Mouse (Mus musculus): ENCODE results near the gene Gm6993. TPM values are rescaled to one million over a fixed set of nuclear protein-coding genes. Genes with fewer than 3 reads are reported as not detected.

The Gm6993 gene
- polyA plus RNA-seq, 1 experiment from 2014 or later: not detected

- ATAC-seq (ENCODE audit: low FRiP score, low TSS enrichment) (no peak), DNase-seq (ENCODE audit: low spot score) (no peak)
- no peaks in the 10 kb centered on the region for H3K36me3 ChIP-seq (ENCODE audit: control insufficient read depth, insufficient read depth, low read length)
- H3K4me3 ChIP-seq (ENCODE audit: low read depth, low read length): no peak overlapping the region
- H3K9me3 ChIP-seq (ENCODE audit: control insufficient read depth, low read length): no peaks in the 10 kb centered on the region
- no peaks in the 10 kb centered on the region for H3K4me1 ChIP-seq (replicated peaks; ENCODE audit: control insufficient read depth, insufficient read depth)
- TF ChIP-seq EP300 (optimal IDR thresholded peaks at IDR 0.05) (no peak), CTCF (IDR thresholded peaks at IDR 0.05; ENCODE audit: low read depth) (no peak)
- no peak overlapping the region for H3K9ac ChIP-seq (ENCODE audit: low read length)
- 44% methylated on average over 10 of the region's 10 CpGs for WGBS
- H3K27ac ChIP-seq (replicated peaks): no peak overlapping the region
- H3K27me3 ChIP-seq (ENCODE audit: control insufficient read depth, insufficient read depth, low read length): no peaks in the 10 kb centered on the region
- no peak overlapping the region for H3K4me2 ChIP-seq (replicated peaks; ENCODE audit: low read depth)
Observed at GRCm38 (mm10) chr12:31205983-31206633, 34.5 kb upstream of the Gm6993 start.

GRCm38 (mm10) chr12:31208766-31209165 lies 31.8 kb upstream of the Gm6993 start:
- no peak overlapping the region for H3K27ac ChIP-seq (replicated peaks)
- H3K27me3 ChIP-seq (ENCODE audit: control insufficient read depth, insufficient read depth, low read length): no peaks in the 10 kb centered on the region

GRCm38 (mm10) chr12:31209377-31209805 lies 31.2 kb upstream of the Gm6993 start:
- Histone ChIP-seq H3K36me3 (ENCODE audit: control insufficient read depth, insufficient read depth, low read length) (no peaks in the 10 kb centered on the region), H3K27me3 (ENCODE audit: control insufficient read depth, insufficient read depth, low read length) (no peaks in the 10 kb centered on the region), H3K9me3 (ENCODE audit: control insufficient read depth, low read length) (no peaks in the 10 kb centered on the region), H3K4me2 (replicated peaks; ENCODE audit: low read depth) (no peak overlapping the region), H3K4me3 (ENCODE audit: low read depth, low read length) (no peak overlapping the region), H3K9ac (ENCODE audit: low read length) (no peak overlapping the region), H3K27ac (replicated peaks) (no peak overlapping the region), H3K4me1 (replicated peaks; ENCODE audit: control insufficient read depth, insufficient read depth) (no peaks in the 10 kb centered on the region)
- ATAC-seq (ENCODE audit: low FRiP score, low TSS enrichment): no peak
- DNase-seq (ENCODE audit: low spot score): no peak
- 62% methylated on average over 5 of the region's 5 CpGs for WGBS
- no peak for TF ChIP-seq CTCF (IDR thresholded peaks at IDR 0.05; ENCODE audit: low read depth)

More at GRCm38 (mm10) chr12:31208766-31209165, 31.8 kb upstream of the Gm6993 start:
- H3K4me3 ChIP-seq (ENCODE audit: low read depth, low read length): no peak overlapping the region
- no peaks in the 10 kb centered on the region for H3K9me3 ChIP-seq (ENCODE audit: control insufficient read depth, low read length)
- DNase-seq (ENCODE audit: low spot score) (no peak), ATAC-seq (ENCODE audit: low FRiP score, low TSS enrichment) (no peak)
- H3K4me1 ChIP-seq (replicated peaks; ENCODE audit: control insufficient read depth, insufficient read depth): no peaks in the 10 kb centered on the region
- no peak overlapping the region for H3K9ac ChIP-seq (ENCODE audit: low read length)
- H3K36me3 ChIP-seq (ENCODE audit: control insufficient read depth, insufficient read depth, low read length): no peaks in the 10 kb centered on the region
- H3K4me2 ChIP-seq (replicated peaks; ENCODE audit: low read depth): no peak overlapping the region
- WGBS: 67% methylated on average over 6 of the region's 6 CpGs
- TF ChIP-seq EP300 (optimal IDR thresholded peaks at IDR 0.05) (no peak), CTCF (IDR thresholded peaks at IDR 0.05; ENCODE audit: low read depth) (no peak)

GRCm38 (mm10) chr12:31213556-31213955 lies 27.0 kb upstream of the Gm6993 start:
- H3K36me3 ChIP-seq (ENCODE audit: control insufficient read depth, insufficient read depth, low read length): no peaks in the 10 kb centered on the region
- WGBS: 35% methylated on average over 7 of the region's 7 CpGs
- TF ChIP-seq CTCF (IDR thresholded peaks at IDR 0.05; ENCODE audit: low read depth): no peak
- TF ChIP-seq EP300 (optimal IDR thresholded peaks at IDR 0.05): no peak
- no peak overlapping the region for H3K9ac ChIP-seq (ENCODE audit: low read length)
- H3K4me3 ChIP-seq (ENCODE audit: low read depth, low read length): no peak overlapping the region
- H3K27me3 ChIP-seq (ENCODE audit: control insufficient read depth, insufficient read depth, low read length): no peaks in the 10 kb centered on the region
- no peak overlapping the region for H3K27ac ChIP-seq (replicated peaks)
- peak; percentile 70 for DNase-seq (ENCODE audit: low spot score)
- H3K4me1 ChIP-seq (replicated peaks; ENCODE audit: control insufficient read depth, insufficient read depth): no peaks in the 10 kb centered on the region
- no peak overlapping the region for H3K4me2 ChIP-seq (replicated peaks; ENCODE audit: low read depth)
- no peaks in the 10 kb centered on the region for H3K9me3 ChIP-seq (ENCODE audit: control insufficient read depth, low read length)
- peak; percentile 63 for ATAC-seq (ENCODE audit: low FRiP score, low TSS enrichment)

DNA sequence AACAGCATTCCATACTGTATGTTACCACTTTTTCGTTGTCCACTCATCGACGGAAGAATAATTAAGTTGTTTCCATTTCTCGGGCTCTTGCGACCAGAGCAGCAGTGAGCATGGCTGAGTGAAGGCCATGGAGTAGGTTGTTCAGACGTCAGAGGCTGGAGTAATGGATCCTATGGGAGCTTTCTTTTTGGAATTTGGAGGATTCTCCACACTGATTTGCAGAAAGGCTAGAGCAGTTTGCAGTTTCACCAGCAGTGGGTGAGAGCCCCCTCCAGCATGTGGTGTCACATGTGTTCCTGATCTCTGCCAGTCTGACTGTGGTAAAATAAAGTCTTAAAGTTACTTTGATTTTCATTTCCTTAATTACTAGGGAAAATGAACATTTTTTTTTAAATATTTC lies 25.6 kb upstream of the Gm6993 start:
- TF ChIP-seq CTCF (IDR thresholded peaks at IDR 0.05; ENCODE audit: low read depth) (no peak), EP300 (optimal IDR thresholded peaks at IDR 0.05) (no peak)
- 54% methylated on average over 6 of the region's 6 CpGs for WGBS
- no peak for DNase-seq (ENCODE audit: low spot score)
- H3K27me3 ChIP-seq (ENCODE audit: control insufficient read depth, insufficient read depth, low read length): no peaks in the 10 kb centered on the region
- no peaks in the 10 kb centered on the region for H3K4me1 ChIP-seq (replicated peaks; ENCODE audit: control insufficient read depth, insufficient read depth)
- no peak overlapping the region for H3K9ac ChIP-seq (ENCODE audit: low read length)
- H3K4me3 ChIP-seq (ENCODE audit: low read depth, low read length): no peak overlapping the region
- H3K4me2 ChIP-seq (replicated peaks; ENCODE audit: low read depth): no peak overlapping the region
- no peaks in the 10 kb centered on the region for H3K36me3 ChIP-seq (ENCODE audit: control insufficient read depth, insufficient read depth, low read length)
- no peak overlapping the region for H3K27ac ChIP-seq (replicated peaks)
- no peaks in the 10 kb centered on the region for H3K9me3 ChIP-seq (ENCODE audit: control insufficient read depth, low read length)
- ATAC-seq (ENCODE audit: low FRiP score, low TSS enrichment): no peak

GRCm38 (mm10) chr12:31217232-31217631 lies 23.3 kb upstream of the Gm6993 start:
- no peak overlapping the region for H3K4me2 ChIP-seq (replicated peaks; ENCODE audit: low read depth)
- DNase-seq (ENCODE audit: low spot score) (no peak), ATAC-seq (ENCODE audit: low FRiP score, low TSS enrichment) (no peak)
- no peak overlapping the region for H3K4me3 ChIP-seq (ENCODE audit: low read depth, low read length)
- no peaks in the 10 kb centered on the region for H3K9me3 ChIP-seq (ENCODE audit: control insufficient read depth, low read length)
- TF ChIP-seq EP300 (optimal IDR thresholded peaks at IDR 0.05): no peak
- TF ChIP-seq CTCF (IDR thresholded peaks at IDR 0.05; ENCODE audit: low read depth): no peak
- H3K36me3 ChIP-seq (ENCODE audit: control insufficient read depth, insufficient read depth, low read length): no peaks in the 10 kb centered on the region
- no peaks in the 10 kb centered on the region for H3K27me3 ChIP-seq (ENCODE audit: control insufficient read depth, insufficient read depth, low read length)
- H3K9ac ChIP-seq (ENCODE audit: low read length): no peak overlapping the region
- H3K4me1 ChIP-seq (replicated peaks; ENCODE audit: control insufficient read depth, insufficient read depth): no peaks in the 10 kb centered on the region
- H3K27ac ChIP-seq (replicated peaks): no peak overlapping the region
- WGBS: 47% methylated on average over 5 of the region's 5 CpGs
